Mouse (Mus musculus) mouse embryonic stem cell (cell line): ENCODE results near the gene Bag5.

Experiments
- in situ Hi-C, 2 experiments: fragments of 300-500 bp; cut with MboI; formaldehyde crosslinking; loops; 1 replicate in 1 of 2; 3 replicates in 1 of 2; pipeline ENCODE4 v1.14.3; 2019 to 2020; ENCODE audit warnings: low sequenced_read_pairs in 2 of 2, low pct_unique_long_range_greater_than_20kb in 1 of 2, mixed read lengths in 1 of 2; ENCODE audit not compliant: unreplicated experiment in 1 of 2

Gene Bag5

GRCm38 (mm10) chr12:111705186-111705973 is 7.7 kb downstream of the Bag5 start:
- in situ Hi-C loops, result no loop called here

DNA sequence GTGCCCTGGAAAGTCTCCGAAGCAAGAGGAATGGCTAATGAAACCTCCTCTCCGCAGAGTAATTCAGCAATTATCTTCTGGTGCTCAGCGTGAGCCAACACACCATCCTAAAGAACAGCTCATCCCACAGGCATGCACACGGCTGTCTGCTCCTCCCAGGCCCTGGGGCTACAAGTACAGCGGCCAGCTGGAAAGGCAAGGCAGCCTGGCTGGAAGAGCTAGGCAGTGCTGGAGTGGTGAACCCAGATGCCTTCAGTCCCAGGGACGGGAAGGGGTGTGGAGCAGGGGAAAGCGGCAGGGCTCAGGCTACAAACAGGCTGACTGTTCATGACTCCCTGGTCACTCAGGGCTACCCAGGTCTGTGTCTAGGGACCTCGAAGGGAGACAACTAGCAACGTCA is 8.4 kb downstream of the Bag5 start:
- in situ Hi-C loops, result no loop called here

- in situ Hi-C loops, result no loop called here
Observed at GRCm38 (mm10) chr12:111703301-111703700, 9.8 kb downstream of the Bag5 start.

- in situ Hi-C loops, result no loop called here
Observed at GRCm38 (mm10) chr12:111700920-111701458, 12.1 kb downstream of the Bag5 start.

GRCm38 (mm10) chr12:111699542-111699941 is 13.5 kb downstream of the Bag5 start:
- in situ Hi-C loops, result loop anchor here in 1 of 2 experiments (5.0 kb wide), 1 partner anchor 42 kb away; no protein-coding TSS in a partner anchor

DNA sequence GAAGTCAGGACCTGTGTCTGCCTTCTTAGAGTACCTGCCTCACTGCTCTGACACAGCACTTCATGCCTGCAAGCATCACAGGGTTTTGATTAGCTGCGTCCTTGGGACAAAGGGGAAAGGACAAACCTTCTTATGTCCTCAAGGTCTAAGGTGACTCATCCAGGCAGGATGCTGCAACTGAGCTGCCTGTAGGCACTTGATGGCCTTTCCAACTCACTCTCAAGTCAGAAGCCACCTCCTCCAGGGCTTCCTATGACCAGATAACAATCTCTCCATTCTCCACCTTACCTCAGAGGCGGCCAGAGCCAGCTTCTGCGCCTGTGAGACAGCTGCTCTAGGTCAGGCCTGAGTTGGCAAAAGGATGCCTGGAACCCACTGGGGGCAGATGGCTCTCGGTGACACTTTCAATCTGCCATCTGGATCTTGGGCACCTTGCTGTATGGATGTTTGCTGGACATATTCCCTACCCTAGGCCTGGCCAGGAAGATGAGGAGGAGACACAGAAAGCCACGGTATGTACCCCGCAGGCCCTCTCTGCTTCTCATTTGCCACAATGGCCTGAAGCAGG is 14.6 kb downstream of the Bag5 start:
- in situ Hi-C loops, result loop anchor here in 1 of 2 experiments (5.0 kb wide), 1 partner anchor 41 kb away; no protein-coding TSS in a partner anchor

GRCm38 (mm10) chr12:111697708-111698107 is 15.3 kb downstream of the Bag5 start:
- in situ Hi-C loops, result loop anchor here in 1 of 2 experiments (5.0 kb wide), 1 partner anchor 40 kb away; no protein-coding TSS in a partner anchor

- in situ Hi-C loops, result loop anchor here in 1 of 2 experiments (5.0 kb wide), 1 partner anchor 39 kb away; no protein-coding TSS in a partner anchor
Observed at GRCm38 (mm10) chr12:111696239-111696638, 16.8 kb downstream of the Bag5 start.

DNA sequence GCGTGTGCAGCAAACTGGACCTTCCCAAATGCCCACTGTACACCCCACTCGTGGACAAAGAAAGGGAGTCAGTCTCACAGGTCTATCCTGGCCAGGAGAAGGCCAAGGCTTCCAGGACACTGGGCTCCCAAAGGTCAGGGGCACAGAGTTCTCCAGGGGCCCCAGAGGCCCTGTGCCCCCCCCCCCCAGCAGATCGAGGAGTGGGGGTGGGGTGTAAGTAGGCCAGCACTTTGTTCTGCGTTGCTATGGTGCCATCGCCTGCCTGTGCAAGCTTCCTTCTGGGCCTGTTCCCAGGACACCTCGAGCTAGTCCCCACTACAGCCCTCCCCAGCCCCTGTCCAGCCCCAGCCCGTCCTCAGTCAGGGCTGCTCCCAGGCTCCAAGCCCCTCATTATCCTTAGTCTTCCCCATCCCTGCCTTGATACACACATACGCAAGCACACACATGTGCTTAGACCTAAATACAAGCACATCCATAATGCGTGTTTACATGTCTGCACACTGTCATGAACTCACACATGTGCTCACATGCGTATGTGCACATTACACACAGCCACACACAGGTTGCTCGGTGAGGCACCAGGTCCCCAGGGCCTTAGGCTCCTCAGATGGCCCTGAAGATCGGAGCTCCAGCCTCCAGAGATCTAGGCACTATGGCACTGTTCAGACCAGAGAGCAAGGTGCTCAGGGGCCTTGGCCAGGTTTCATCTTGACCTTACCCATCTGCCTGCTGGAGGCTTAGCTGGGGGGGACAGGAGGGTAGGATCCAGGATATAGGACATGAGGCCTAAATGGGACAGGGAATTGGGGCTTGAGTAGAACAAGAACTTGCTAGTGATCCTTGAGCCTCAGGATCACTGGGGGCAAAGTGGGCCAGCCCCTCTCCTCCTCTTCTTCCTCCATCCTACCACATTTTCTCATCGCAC is 17.9 kb downstream of the Bag5 start:
- in situ Hi-C loops, result loop anchor here in 1 of 2 experiments (5.0 kb wide), 1 partner anchor 38 kb away; no protein-coding TSS in a partner anchor

- in situ Hi-C loops, result no loop called here
Observed at GRCm38 (mm10) chr12:111694271-111694781, 18.7 kb downstream of the Bag5 start.

- in situ Hi-C loops, result no loop called here
Observed at GRCm38 (mm10) chr12:111693341-111694270, 19.5 kb downstream of the Bag5 start.

DNA sequence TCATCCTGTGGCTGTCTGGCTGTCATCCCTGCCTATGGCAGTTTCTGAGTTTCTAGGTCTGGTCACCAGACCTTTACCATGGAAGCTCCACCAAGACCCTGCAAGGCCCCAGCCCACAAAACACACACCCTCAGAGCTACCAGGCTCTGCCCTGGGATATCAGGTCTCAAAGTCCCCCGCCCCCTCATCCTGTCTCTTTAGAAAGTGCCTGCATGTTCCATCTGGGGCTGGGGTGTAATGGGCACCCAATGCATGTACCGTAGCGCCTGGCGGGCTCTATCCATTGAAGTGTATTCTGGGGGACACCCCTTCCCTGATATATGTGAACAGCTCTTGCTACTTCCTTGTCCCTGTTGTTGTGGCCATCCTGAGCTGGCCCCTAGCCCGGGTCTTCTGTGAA is 20.2 kb downstream of the Bag5 start:
- in situ Hi-C loops, result no loop called here

DNA sequence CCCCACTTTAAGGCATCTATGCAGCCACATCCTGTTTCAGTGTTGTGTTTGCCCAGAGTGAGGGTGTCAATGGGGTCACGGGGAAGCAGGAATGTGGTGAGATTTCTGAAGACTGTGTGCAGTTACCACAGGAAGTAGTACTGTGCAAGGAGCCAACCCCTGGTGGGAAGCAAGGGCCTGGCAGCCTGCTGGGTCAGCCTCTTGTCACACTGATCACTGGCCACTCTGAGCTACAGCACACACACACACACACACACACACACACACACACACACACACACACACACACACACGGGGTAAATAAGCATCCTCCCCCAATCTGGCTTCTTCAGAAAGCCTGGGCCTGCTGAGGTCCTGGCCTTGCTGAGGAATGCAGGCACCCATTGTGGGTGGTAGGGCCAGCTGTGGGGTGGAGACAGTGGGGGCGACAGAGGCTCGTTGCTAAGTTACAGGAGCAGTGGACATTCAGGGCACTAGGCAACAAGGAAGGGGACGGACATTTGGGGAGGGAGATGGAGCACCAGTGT is 21.6 kb downstream of the Bag5 start:
- in situ Hi-C loops, result no loop called here

DNA sequence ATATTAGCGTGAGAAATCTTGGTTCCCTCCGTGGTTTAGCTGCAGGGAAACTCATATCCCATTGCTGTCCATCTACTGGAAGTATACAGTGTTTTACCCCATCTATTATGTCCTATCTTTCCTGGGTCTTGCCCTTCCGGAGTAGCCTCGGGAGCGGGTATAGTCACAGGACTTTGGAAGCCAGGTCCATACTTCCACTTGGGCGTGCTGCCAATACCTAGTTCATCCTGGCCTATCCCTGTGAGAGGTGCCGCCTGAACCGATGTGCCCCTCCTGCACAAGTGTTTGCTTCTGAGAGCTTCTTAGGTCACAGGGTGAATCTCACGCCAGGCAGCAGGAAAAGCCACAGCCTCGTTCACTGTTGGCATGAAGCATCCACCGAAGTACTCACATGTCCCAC is 23.6 kb downstream of the Bag5 start:
- in situ Hi-C loops, result no loop called here

GRCm38 (mm10) chr12:111688069-111688428 is 25.0 kb downstream of the Bag5 start:
- in situ Hi-C loops, result no loop called here

GRCm38 (mm10) chr12:111687350-111688068 is 25.5 kb downstream of the Bag5 start:
- in situ Hi-C loops, result no loop called here

- in situ Hi-C loops, result no loop called here
Observed at GRCm38 (mm10) chr12:111686390-111686789, 26.7 kb downstream of the Bag5 start.
